Mouse (Mus musculus): ENCODE data around the gene Ptprr. TPM values are rescaled to one million over a fixed set of nuclear protein-coding genes. Genes with fewer than 3 reads are reported as not detected.
A peak's percentile ranks its signal among the peaks of the same experiment; 100 is the strongest.

Ptprr gene
- 11.8 and 12.2 TPM in 2 replicates for polyA plus RNA-seq (2012; rRNA removed)

- TF ChIP-seq POLR2A (IDR thresholded peaks at IDR 0.05; ENCODE audit: extremely low read depth, insufficient read depth, low read length) (peak; percentile 92), CTCF (IDR thresholded peaks at IDR 0.05; ENCODE audit: extremely low read depth, insufficient read depth, low read length) (peak; percentile 44; the same call in 1 of the 2 replicates)
- Histone ChIP-seq H3K27ac (ENCODE audit: insufficient read depth, low read length) (peak within 1 kb of the TSS; percentile 61; the same call in 1 of the 2 replicates), H3K4me3 (ENCODE audit: insufficient read depth, low read length) (peak within 1 kb of the TSS; percentile 82), H3K4me1 (ENCODE audit: control insufficient read depth, insufficient read depth, low read length) (no peaks in the 10 kb centered on the region)
Observed at GRCm38 (mm10) chr10:116017845-116018479, at the start of gene Ptprr. Ptprr (plus strand) TSS chr10:116018213.

- Histone ChIP-seq H3K4me3 (ENCODE audit: insufficient read depth, low read length) (no peak overlapping the region), H3K4me1 (ENCODE audit: control insufficient read depth, insufficient read depth, low read length) (no peaks in the 10 kb centered on the region), H3K27ac (ENCODE audit: insufficient read depth, low read length) (no peak overlapping the region)
- TF ChIP-seq POLR2A (IDR thresholded peaks at IDR 0.05; ENCODE audit: extremely low read depth, insufficient read depth, low read length), result no peak
- no peak for TF ChIP-seq CTCF (IDR thresholded peaks at IDR 0.05; ENCODE audit: extremely low read depth, insufficient read depth, low read length)
Observed at GRCm38 (mm10) chr10:115976345-115976744, 41.7 kb upstream of the Ptprr start.

GRCm38 (mm10) chr10:115978992-115979391 is 39.0 kb upstream of the Ptprr start:
- TF ChIP-seq CTCF (IDR thresholded peaks at IDR 0.05; ENCODE audit: extremely low read depth, insufficient read depth, low read length) (no peak), POLR2A (IDR thresholded peaks at IDR 0.05; ENCODE audit: extremely low read depth, insufficient read depth, low read length) (no peak)
- Histone ChIP-seq H3K27ac (ENCODE audit: insufficient read depth, low read length) (no peak overlapping the region), H3K4me3 (ENCODE audit: insufficient read depth, low read length) (no peak overlapping the region), H3K4me1 (ENCODE audit: control insufficient read depth, insufficient read depth, low read length) (no peaks in the 10 kb centered on the region)

- no peaks in the 10 kb centered on the region for H3K4me1 ChIP-seq (ENCODE audit: control insufficient read depth, insufficient read depth, low read length)
- no peak overlapping the region for H3K27ac ChIP-seq (ENCODE audit: insufficient read depth, low read length)
- TF ChIP-seq POLR2A (IDR thresholded peaks at IDR 0.05; ENCODE audit: extremely low read depth, insufficient read depth, low read length) (no peak), CTCF (IDR thresholded peaks at IDR 0.05; ENCODE audit: extremely low read depth, insufficient read depth, low read length) (no peak)
- H3K4me3 ChIP-seq (ENCODE audit: insufficient read depth, low read length), result no peak overlapping the region
Observed at GRCm38 (mm10) chr10:115980018-115980417, 38.0 kb upstream of the Ptprr start.

- TF ChIP-seq POLR2A (IDR thresholded peaks at IDR 0.05; ENCODE audit: extremely low read depth, insufficient read depth, low read length) (no peak), CTCF (IDR thresholded peaks at IDR 0.05; ENCODE audit: extremely low read depth, insufficient read depth, low read length) (no peak)
- no peaks in the 10 kb centered on the region for H3K4me1 ChIP-seq (ENCODE audit: control insufficient read depth, insufficient read depth, low read length)
- H3K27ac ChIP-seq (ENCODE audit: insufficient read depth, low read length), result no peak overlapping the region
- no peak overlapping the region for H3K4me3 ChIP-seq (ENCODE audit: insufficient read depth, low read length)
Observed at GRCm38 (mm10) chr10:115984308-115984707, 33.7 kb upstream of the Ptprr start.

GRCm38 (mm10) chr10:116001838-116002237 is 16.2 kb upstream of the Ptprr start:
- Histone ChIP-seq H3K27ac (ENCODE audit: insufficient read depth, low read length) (no peak overlapping the region), H3K4me3 (ENCODE audit: insufficient read depth, low read length) (no peak overlapping the region), H3K4me1 (ENCODE audit: control insufficient read depth, insufficient read depth, low read length) (no peaks in the 10 kb centered on the region)
- TF ChIP-seq POLR2A (IDR thresholded peaks at IDR 0.05; ENCODE audit: extremely low read depth, insufficient read depth, low read length), result no peak
- no peak for TF ChIP-seq CTCF (IDR thresholded peaks at IDR 0.05; ENCODE audit: extremely low read depth, insufficient read depth, low read length)

GRCm38 (mm10) chr10:116006675-116007074 is 11.3 kb upstream of the Ptprr start:
- no peaks in the 10 kb centered on the region for H3K4me1 ChIP-seq (ENCODE audit: control insufficient read depth, insufficient read depth, low read length)
- no peak for TF ChIP-seq POLR2A (IDR thresholded peaks at IDR 0.05; ENCODE audit: extremely low read depth, insufficient read depth, low read length)
- TF ChIP-seq CTCF (IDR thresholded peaks at IDR 0.05; ENCODE audit: extremely low read depth, insufficient read depth, low read length), result no peak
- H3K4me3 ChIP-seq (ENCODE audit: insufficient read depth, low read length), result peak overlapping the region; percentile 20; the same call in 1 of the 2 replicates
- no peak overlapping the region for H3K27ac ChIP-seq (ENCODE audit: insufficient read depth, low read length)

GRCm38 (mm10) chr10:116018480-116018891 is 473 bp downstream of the Ptprr start:
- TF ChIP-seq CTCF (IDR thresholded peaks at IDR 0.05; ENCODE audit: extremely low read depth, insufficient read depth, low read length) (no peak), POLR2A (IDR thresholded peaks at IDR 0.05; ENCODE audit: extremely low read depth, insufficient read depth, low read length) (no peak)
- Histone ChIP-seq H3K4me3 (ENCODE audit: insufficient read depth, low read length) (peak overlapping the region; percentile 82), H3K4me1 (ENCODE audit: control insufficient read depth, insufficient read depth, low read length) (no peaks in the 10 kb centered on the region), H3K27ac (ENCODE audit: insufficient read depth, low read length) (peak overlapping the region; percentile 61; the same call in 1 of the 2 replicates)

- no peak overlapping the region for H3K27ac ChIP-seq (ENCODE audit: insufficient read depth, low read length)
- no peaks in the 10 kb centered on the region for H3K4me1 ChIP-seq (ENCODE audit: control insufficient read depth, insufficient read depth, low read length)
- peak; percentile 49; the same call in 1 of the 2 replicates for TF ChIP-seq POLR2A (IDR thresholded peaks at IDR 0.05; ENCODE audit: extremely low read depth, insufficient read depth, low read length)
- TF ChIP-seq CTCF (IDR thresholded peaks at IDR 0.05; ENCODE audit: extremely low read depth, insufficient read depth, low read length), result no peak
- H3K4me3 ChIP-seq (ENCODE audit: insufficient read depth, low read length), result peak overlapping the region; percentile 82
Observed at GRCm38 (mm10) chr10:116019086-116019860, 1.3 kb downstream of the Ptprr start.

Measured in cortical plate, adult 2 months (tissue).